Mouse (Mus musculus) liver, adult 2 months (tissue): ENCODE results near the gene Phlda1. TPM values are rescaled to one million over a fixed set of nuclear protein-coding genes. Genes with fewer than 3 reads are reported as not detected.

Experiments used
- DNase-seq: peaks from one replicate; pipeline ENCODE4 v3.0.0-alpha.2; 2011; ENCODE audit warnings: low read depth, low spot score; ENCODE audit errors: extremely low read depth
- H3K27ac ChIP-seq: fragments of 200-500 bp; replicated peaks from 2 replicates; pipeline ENCODE4 v1.5.1; 2012; ENCODE audit warnings: low read depth, mild to moderate bottlenecking, control low read depth, inconsistent platforms, low read length; ENCODE audit not compliant: insufficient read depth
- H3K27me3 ChIP-seq: fragments of 200-500 bp; 2 replicates; pipeline ENCODE4 v1.6.1; 2012; ENCODE audit warnings: mild to moderate bottlenecking, moderate library complexity, low read length, inconsistent platforms; ENCODE audit not compliant: control insufficient read depth, insufficient read depth
- H3K36me3 ChIP-seq: fragments of 200-500 bp; 2 replicates; pipeline ENCODE4 v1.6.1; 2012; ENCODE audit warnings: low read length, inconsistent platforms; ENCODE audit not compliant: control insufficient read depth, insufficient read depth
- H3K4me1 ChIP-seq: fragments of 200-500 bp; 2 replicates; pipeline ENCODE4 v1.6.1; 2011; ENCODE audit warnings: low read length; ENCODE audit not compliant: control insufficient read depth, insufficient read depth
- H3K4me3 ChIP-seq: fragments of 200-500 bp; 2 replicates; pipeline ENCODE4 v1.5.1; 2011; ENCODE audit warnings: low read depth, mild to moderate bottlenecking, control low read depth, low read length, moderate library complexity; ENCODE audit not compliant: insufficient read depth
- H3K79me2 ChIP-seq: fragments of 200-500 bp; 2 replicates; pipeline ENCODE4 v1.6.1; 2012; ENCODE audit warnings: inconsistent platforms, mild to moderate bottlenecking, low read length, moderate library complexity; ENCODE audit not compliant: control insufficient read depth, insufficient read depth
- H3K9ac ChIP-seq: fragments of 200-500 bp; 2 replicates; pipeline ENCODE4 v1.6.1; 2012; ENCODE audit warnings: low read depth, mild to moderate bottlenecking, control low read depth, inconsistent platforms, low read length
- CTCF ChIP-seq: fragments of 200-500 bp; IDR thresholded peaks from 2 replicates; pipeline ENCODE4 v1.5.1; 2011; ENCODE audit warnings: low read depth, low read length, control low read depth
- POLR2A ChIP-seq: fragments of 200-500 bp; IDR thresholded peaks from 2 replicates; pipeline ENCODE4 v1.6.1; 2011; ENCODE audit warnings: low read length, control low read depth; ENCODE audit not compliant: insufficient read depth; ENCODE audit errors: extremely low read depth
- WGBS: fragments of 180-500 bp; shearing (Covaris S2); methylation state at CpG from one replicate; pipeline ENCODE4 v1.1.7; 2018; 5-methylcytosine and 5-hydroxymethylcytosine counted together
- polyA plus RNA-seq: library from polyadenylated mRNA; depleted of rRNA; stranded (reverse); fragments of >200 nt; gene quantifications from 2 replicates; pipeline ENCODE4 v1.2.3, GENCODE M21; 2012
- total RNA-seq: library from RNA; depleted of rRNA; stranded (reverse); fragments of >200 nt; gene quantifications from 2 replicates; pipeline ENCODE4 v1.2.3, GENCODE M21; 2014

Phlda1 gene
- total and polyA plus RNA-seq, 2 experiments, result 11.2 to 51.0 TPM

DNA sequence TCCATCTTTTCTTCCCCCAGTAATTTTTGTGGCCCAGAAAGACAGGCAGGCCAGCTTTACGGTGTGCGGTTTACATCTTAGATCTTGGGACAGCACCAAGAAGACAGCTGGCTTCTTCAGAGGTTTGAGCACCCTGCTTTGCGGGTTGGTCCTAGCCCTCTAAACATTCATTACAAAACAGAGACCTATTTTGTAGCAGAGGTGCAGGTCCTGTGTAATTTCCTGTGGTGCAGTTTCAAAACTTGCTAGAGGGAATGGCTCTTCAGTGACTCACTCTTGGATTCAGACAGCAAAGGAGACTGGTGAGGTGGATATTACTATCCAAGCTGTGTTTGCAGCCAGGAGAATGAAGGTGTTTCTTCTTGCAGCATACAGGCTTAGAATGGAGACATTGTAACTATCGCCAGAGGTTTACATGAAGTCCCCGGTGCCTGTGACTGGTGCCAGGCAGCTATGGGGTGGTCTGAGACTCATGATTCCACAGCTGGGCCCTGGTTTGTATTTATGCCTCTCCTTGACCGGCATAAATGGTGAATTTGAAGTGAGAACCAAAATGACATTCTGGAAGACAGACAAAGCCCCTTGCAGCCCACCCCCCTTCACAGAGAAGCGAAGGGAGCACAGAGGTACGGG is 10.8 kb downstream of the Phlda1 start:
- H3K9ac ChIP-seq, result no peak overlapping the region
- 87% methylated on average over 8 of the region's 8 CpGs for WGBS
- H3K36me3 ChIP-seq, result no peaks in the 10 kb centered on the region
- no peak overlapping the region for H3K27ac ChIP-seq
- no peak overlapping the region for H3K4me3 ChIP-seq
- no peaks in the 10 kb centered on the region for H3K79me2 ChIP-seq
- DNase-seq, result no peak
- H3K4me1 ChIP-seq, result peaks cover 6% of the 10 kb centered on the region
- no peaks in the 10 kb centered on the region for H3K27me3 ChIP-seq
- TF ChIP-seq CTCF (no peak), POLR2A (no peak)

DNA sequence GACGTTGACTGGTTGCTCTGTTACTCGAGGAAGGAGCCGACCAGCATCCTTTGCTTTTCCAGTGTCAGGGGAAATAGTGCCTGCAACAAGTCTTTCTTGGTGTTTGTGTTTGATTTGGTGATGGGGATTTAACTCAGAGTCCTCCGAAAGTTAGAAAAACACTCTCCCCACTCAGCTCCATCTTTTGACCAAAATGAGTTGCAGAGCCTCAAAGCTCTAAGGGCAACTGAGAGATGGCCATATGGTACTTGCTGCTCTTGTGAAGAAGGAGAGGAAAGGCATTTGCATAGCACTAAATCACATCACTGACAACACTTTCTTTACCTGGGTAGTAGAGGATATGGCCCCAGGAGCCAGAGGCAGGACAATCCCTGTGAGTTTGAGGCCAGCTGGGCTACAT is 12.3 kb downstream of the Phlda1 start:
- no peak for TF ChIP-seq POLR2A
- no peak for TF ChIP-seq CTCF
- 96% methylated on average over 4 of the region's 4 CpGs for WGBS
- Histone ChIP-seq H3K36me3 (no peaks in the 10 kb centered on the region), H3K4me1 (peaks cover 8% of the 10 kb centered on the region), H3K9ac (no peak overlapping the region), H3K27ac (no peak overlapping the region), H3K79me2 (no peaks in the 10 kb centered on the region), H3K27me3 (no peaks in the 10 kb centered on the region), H3K4me3 (no peak overlapping the region)
- no peak for DNase-seq

DNA sequence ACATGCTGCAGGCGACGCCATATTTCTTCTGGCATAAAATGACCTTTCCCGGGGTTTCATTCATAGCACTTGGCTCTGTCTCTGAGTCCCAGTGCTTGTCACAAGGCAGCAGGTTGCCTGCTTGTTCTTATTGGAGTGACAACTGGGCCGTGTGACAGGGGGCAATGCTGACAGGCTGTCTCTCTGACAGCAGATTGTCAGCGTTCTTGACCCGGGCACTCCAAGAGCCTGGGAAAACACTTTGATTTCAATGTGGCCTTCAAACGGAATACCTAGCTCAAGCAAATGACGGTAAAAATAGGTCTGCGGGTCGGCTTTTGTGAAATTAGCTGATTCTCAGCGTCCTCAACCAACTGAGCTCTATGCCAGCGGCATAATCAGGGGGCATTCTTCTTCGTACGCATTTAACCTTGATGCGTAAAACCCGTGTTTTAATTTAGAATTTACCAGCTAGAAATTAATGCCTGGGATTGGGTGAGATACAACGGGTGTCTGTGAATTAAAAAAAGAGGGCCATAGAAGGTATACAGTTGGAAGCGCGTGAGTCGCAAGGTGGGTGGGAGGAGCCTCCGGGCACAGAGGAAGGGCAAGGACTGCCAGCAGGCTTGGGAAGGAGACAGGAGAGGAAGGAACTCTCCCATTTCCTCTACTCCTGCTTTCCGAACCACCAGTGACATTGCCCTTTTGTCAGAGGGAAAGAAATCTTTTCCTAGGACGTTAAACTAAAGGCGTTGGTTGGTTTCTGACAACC is 13.7 kb downstream of the Phlda1 start:
- Histone ChIP-seq H3K4me3 (no peak overlapping the region), H3K36me3 (no peaks in the 10 kb centered on the region), H3K27me3 (no peaks in the 10 kb centered on the region), H3K4me1 (peaks cover 8% of the 10 kb centered on the region), H3K27ac (no peak overlapping the region), H3K79me2 (no peaks in the 10 kb centered on the region), H3K9ac (no peak overlapping the region)
- WGBS, result 73% methylated on average over 24 of the region's 24 CpGs
- DNase-seq, result no peak
- TF ChIP-seq CTCF (no peak), POLR2A (no peak)

DNA sequence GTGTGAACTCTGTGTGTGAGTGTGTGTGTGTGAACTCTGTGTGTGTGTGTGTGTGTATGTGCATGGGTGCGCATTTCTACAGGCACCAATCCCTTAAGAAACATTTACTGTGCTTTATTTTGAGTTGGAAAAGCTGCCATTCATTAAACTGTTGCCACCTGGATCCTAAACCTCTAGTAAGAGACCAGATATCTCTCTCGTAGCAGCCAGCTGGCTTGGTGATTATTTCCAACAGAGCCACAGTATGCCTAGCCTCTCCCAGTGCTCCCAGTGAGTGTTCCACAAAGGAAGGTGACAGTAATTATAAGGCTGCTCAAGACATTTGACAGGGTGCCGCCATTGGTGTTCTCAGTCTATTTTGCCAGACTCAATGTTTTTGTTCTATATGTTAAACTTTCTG is 14.5 kb downstream of the Phlda1 start:
- Histone ChIP-seq H3K27ac (no peak overlapping the region), H3K79me2 (no peaks in the 10 kb centered on the region), H3K4me3 (no peak overlapping the region), H3K9ac (no peak overlapping the region), H3K4me1 (peaks cover 6% of the 10 kb centered on the region), H3K36me3 (no peaks in the 10 kb centered on the region), H3K27me3 (no peaks in the 10 kb centered on the region)
- 81% methylated on average over 3 of the region's 3 CpGs for WGBS
- DNase-seq, result no peak
- no peak for TF ChIP-seq CTCF
- no peak for TF ChIP-seq POLR2A

DNA sequence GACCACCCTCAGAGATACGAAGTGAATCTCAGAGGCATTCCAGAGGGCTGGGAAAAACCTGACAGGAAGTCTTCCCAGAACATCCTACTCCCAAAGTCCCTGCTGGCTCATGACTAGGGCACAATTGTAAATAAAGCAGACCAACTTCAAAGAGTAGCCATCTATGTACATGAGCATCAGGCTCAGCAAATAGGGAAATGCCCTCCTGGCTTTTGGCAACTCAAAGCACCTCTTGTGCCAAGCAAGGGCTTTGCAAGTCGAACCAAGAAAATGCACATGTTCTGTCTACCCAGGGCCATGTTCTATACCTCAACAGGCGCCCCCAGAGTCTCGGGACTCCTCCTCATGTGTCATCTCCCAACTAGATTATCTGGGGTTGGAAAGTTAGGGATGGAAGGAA is 15.6 kb downstream of the Phlda1 start:
- H3K36me3 ChIP-seq, result no peaks in the 10 kb centered on the region

DNA sequence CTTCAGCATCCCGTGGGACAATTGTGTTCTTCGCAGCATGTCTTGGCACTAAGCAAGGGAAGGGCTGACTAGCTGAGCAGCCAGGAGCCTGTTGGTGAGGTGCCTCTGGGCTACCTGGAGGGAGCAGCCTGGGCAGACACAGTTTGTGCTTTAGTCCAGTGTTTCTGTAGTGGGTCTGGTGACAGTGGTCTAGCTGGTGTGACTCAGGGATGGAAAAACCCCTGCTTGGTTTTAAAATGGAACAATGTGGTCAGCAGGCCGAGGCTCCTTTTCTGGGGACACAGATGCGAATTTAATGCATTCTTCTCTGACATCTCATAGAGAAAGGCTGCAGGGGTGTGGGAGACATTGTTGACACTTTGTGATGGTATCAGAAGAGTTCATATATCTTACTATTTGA is 16.1 kb downstream of the Phlda1 start:
- Histone ChIP-seq H3K79me2 (no peaks in the 10 kb centered on the region), H3K36me3 (no peaks in the 10 kb centered on the region), H3K4me1 (peaks cover 4% of the 10 kb centered on the region), H3K4me3 (no peak overlapping the region), H3K27ac (no peak overlapping the region), H3K9ac (no peak overlapping the region), H3K27me3 (no peaks in the 10 kb centered on the region)
- 75% methylated on average over 4 of the region's 4 CpGs for WGBS
- TF ChIP-seq CTCF (no peak), POLR2A (no peak)
- no peak for DNase-seq

More for the DNA sequence above, 15.6 kb downstream of the Phlda1 start:
- no peaks in the 10 kb centered on the region for H3K27me3 ChIP-seq
- peaks cover 4% of the 10 kb centered on the region for H3K4me1 ChIP-seq
- H3K4me3 ChIP-seq, result no peak overlapping the region
- H3K27ac ChIP-seq, result no peak overlapping the region
- H3K79me2 ChIP-seq, result no peaks in the 10 kb centered on the region
- 49% methylated on average over 4 of the region's 4 CpGs for WGBS
- peak; percentile 80 for DNase-seq
- TF ChIP-seq POLR2A (no peak), CTCF (no peak)
- no peak overlapping the region for H3K9ac ChIP-seq
